Mouse (Mus musculus): ENCODE measurements around the gene Rap1gap2. TPM values are rescaled to one million over a fixed set of nuclear protein-coding genes. Genes with fewer than 3 reads are reported as not detected.
A peak's percentile ranks its signal among the peaks of the same experiment; 100 is the strongest.

Rap1gap2 gene
- total and polyA plus RNA-seq, 3 experiments, result 55.4 to 79.8 (median 76.6) TPM

GRCm38 (mm10) chr11:74512595-74512994 lies 98.1 kb downstream of the Rap1gap2 start:
- Histone ChIP-seq H3K27me3 (replicated peaks) (no peaks in the 10 kb centered on the region), H3K4me1 (ENCODE audit: control insufficient read depth in 1 of 2, insufficient read depth in 2 of 2) (peaks cover 33 to 91% of the 10 kb centered on the region in 2 experiments), H3K79me2 (replicated peaks; ENCODE audit: control insufficient read depth, extremely low read depth, insufficient read depth, poor library complexity, severe bottlenecking) (peaks cover 90% of the 10 kb centered on the region), H3K4me2 (ENCODE audit: insufficient read depth, low read depth, poor library complexity, severe bottlenecking) (no peak overlapping the region), H3K9me3 (replicated peaks; ENCODE audit: low read length) (no peaks in the 10 kb centered on the region), H3K9ac (ENCODE audit: insufficient read depth, low read depth) (no peak overlapping the region), H3K4me3 (replicated peaks in 1 of 3; ENCODE audit: low read depth in 2 of 3, low read length in 2 of 3, poor library complexity in 1 of 3) (no peak overlapping the region), H3K36me3 (replicated peaks in 1 of 2; ENCODE audit: control insufficient read depth in 1 of 2, insufficient read depth in 1 of 2, low read length in 1 of 2) (peaks cover 39 to 90% of the 10 kb centered on the region in 2 experiments), H3K27ac (ENCODE audit: insufficient read depth, low read depth) (no peak overlapping the region)
- in situ Hi-C loops (cut with MboI; ENCODE audit: low pct_ligation_motif_present, low pct_unique_long_range_greater_than_20kb, low sequenced_read_pairs), result no loop called here
- no peak for DNase-seq (ENCODE audit: extremely low read depth)
- dilution Hi-C loops (cut with MboI; ENCODE audit: extremely low pct_ligation_motif_present, extremely low pct_unique_long_range_greater_than_20kb, low sequenced_read_pairs), result no loop called here
- TF ChIP-seq EP300 (IDR thresholded peaks at IDR 0.05; ENCODE audit: low read length), result peak; percentile 2; the same call in 1 of the 2 replicates
- no peak for TF ChIP-seq NELFE (IDR thresholded peaks at IDR 0.05; ENCODE audit: low read depth, low read length)
- TF ChIP-seq ETS1 (conservative IDR thresholded peaks at IDR 0.05; ENCODE audit: low read depth, low read length), result 0 out of 2 replicates have a peak, but pooled peaks have one; percentile 10
- TF ChIP-seq RCOR1 (conservative IDR thresholded peaks at IDR 0.05; ENCODE audit: low read depth, low read length), result peak; percentile 44; the same call in 1 of the 2 replicates
- TF ChIP-seq CHD1 (IDR thresholded peaks at IDR 0.05; ENCODE audit: low read depth, low read length), result peak; percentile 74; the same call in 1 of the 2 replicates
- TF ChIP-seq TCF12 (IDR thresholded peaks at IDR 0.05; ENCODE audit: low read depth, low read length), result peak; percentile 85
- TF ChIP-seq IRF4 (IDR thresholded peaks at IDR 0.05; ENCODE audit: low read depth, low read length), result 0 out of 2 replicates have a peak, but pooled peaks have one; percentile 37
- TF ChIP-seq TBP (conservative IDR thresholded peaks at IDR 0.05; ENCODE audit: low read depth, low read length), result no peak
- TF ChIP-seq ZNF384 (IDR thresholded peaks at IDR 0.05; ENCODE audit: low read depth, low read length), result peak; percentile 71
- TF ChIP-seq MEF2A (IDR thresholded peaks at IDR 0.05; ENCODE audit: borderline replicate concordance, low read depth, low read length), result peak; percentile 40; the same call in 1 of the 2 replicates
- TF ChIP-seq BHLHE40 (IDR thresholded peaks at IDR 0.05; ENCODE audit: low read depth, low read length), result 0 out of 2 replicates have a peak, but pooled peaks have one; percentile 9

GRCm38 (mm10) chr11:74506275-74506674 lies 104.4 kb downstream of the Rap1gap2 start:
- H3K9ac ChIP-seq (ENCODE audit: insufficient read depth, low read depth), result no peak overlapping the region
- peaks cover 87% of the 10 kb centered on the region for H3K79me2 ChIP-seq (replicated peaks; ENCODE audit: control insufficient read depth, extremely low read depth, insufficient read depth, poor library complexity, severe bottlenecking)
- no peaks in the 10 kb centered on the region for H3K27me3 ChIP-seq (replicated peaks)
- in situ Hi-C loops (cut with MboI; ENCODE audit: low pct_ligation_motif_present, low pct_unique_long_range_greater_than_20kb, low sequenced_read_pairs) (no loop called here), dilution Hi-C loops (cut with MboI; ENCODE audit: extremely low pct_ligation_motif_present, extremely low pct_unique_long_range_greater_than_20kb, low sequenced_read_pairs) (no loop called here)
- no peak overlapping the region for H3K4me2 ChIP-seq (ENCODE audit: insufficient read depth, low read depth, poor library complexity, severe bottlenecking)
- TF ChIP-seq ZMIZ1 (IDR thresholded peaks at IDR 0.05; ENCODE audit: low read depth, low read length), result no peak
- no peak for TF ChIP-seq JUND (conservative IDR thresholded peaks at IDR 0.05; ENCODE audit: low read depth, low read length)
- TF ChIP-seq RCOR1 (conservative IDR thresholded peaks at IDR 0.05; ENCODE audit: low read depth, low read length), result no peak
- no peaks in the 10 kb centered on the region for H3K9me3 ChIP-seq (replicated peaks; ENCODE audit: low read length)
- H3K36me3 ChIP-seq (replicated peaks in 1 of 2; ENCODE audit: control insufficient read depth in 1 of 2, insufficient read depth in 1 of 2, low read length in 1 of 2), result peaks cover 29 to 84% of the 10 kb centered on the region in 2 experiments
- no peak for DNase-seq (ENCODE audit: extremely low read depth)
- no peak overlapping the region for H3K4me3 ChIP-seq (replicated peaks in 1 of 3; ENCODE audit: low read depth in 2 of 3, low read length in 2 of 3, poor library complexity in 1 of 3)
- peaks cover 26 to 87% of the 10 kb centered on the region in 2 experiments for H3K4me1 ChIP-seq (ENCODE audit: control insufficient read depth in 1 of 2, insufficient read depth in 2 of 2)
- H3K27ac ChIP-seq (ENCODE audit: insufficient read depth, low read depth), result no peak overlapping the region
